Mouse (Mus musculus): ENCODE measurements around the gene Olfr733. TPM values are rescaled to one million over a fixed set of nuclear protein-coding genes. Genes with fewer than 3 reads are reported as not detected.

Gene Olfr733
- total RNA-seq (2021), result not detected
- long read RNA-seq, experiment 1, result 0 reads
- long read RNA-seq, experiment 2, result 0 reads

DNA sequence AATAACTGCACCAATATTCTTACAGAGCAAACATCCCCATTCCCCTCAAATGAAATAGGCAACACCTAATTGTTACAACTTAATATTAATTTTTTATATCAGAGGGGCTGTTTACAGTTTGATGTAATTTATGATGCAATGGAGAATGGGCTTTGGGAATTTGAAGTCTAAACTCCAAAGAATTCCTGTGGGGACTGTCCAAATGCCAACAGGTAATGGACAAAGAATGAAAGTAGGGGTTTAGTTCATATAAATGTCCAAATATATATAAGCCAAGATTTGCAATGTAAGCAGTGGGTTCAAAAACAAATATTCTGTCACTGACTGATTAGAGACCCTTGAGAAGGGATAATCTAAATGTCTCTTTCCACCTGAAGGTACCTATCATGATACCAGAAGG lies at the start of gene Olfr733:
Olfr733 (minus strand) TSS at position 101 of the 400 bp plus-strand sequence.
- DNase-seq (ENCODE audit: low spot score in 2 of 2), result no peak

DNA sequence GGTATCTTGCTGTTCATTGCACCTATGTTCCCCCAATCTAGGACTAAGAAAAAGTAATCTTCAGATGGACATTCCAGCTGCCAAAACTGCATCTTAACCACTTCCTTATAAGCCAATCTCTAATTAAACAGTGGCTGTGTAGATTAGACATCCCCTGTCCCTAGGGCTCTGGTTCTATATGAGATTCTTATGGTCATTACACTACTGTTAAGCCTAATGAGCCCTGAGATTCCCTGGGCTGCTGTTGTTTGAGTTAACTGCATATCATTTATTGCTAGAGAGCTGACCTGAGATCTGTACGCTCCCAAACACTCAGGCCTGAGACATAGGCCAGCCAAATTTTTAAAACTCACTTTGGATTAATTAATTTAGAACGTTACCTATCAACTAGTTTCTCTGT lies 47.5 kb upstream of the Olfr733 start, which contains the start of gene Olfr735:
Olfr735 (minus strand) TSS at position 77 of the 400 bp plus-strand sequence.
- no peak for DNase-seq (ENCODE audit: low spot score in 2 of 2)

DNA sequence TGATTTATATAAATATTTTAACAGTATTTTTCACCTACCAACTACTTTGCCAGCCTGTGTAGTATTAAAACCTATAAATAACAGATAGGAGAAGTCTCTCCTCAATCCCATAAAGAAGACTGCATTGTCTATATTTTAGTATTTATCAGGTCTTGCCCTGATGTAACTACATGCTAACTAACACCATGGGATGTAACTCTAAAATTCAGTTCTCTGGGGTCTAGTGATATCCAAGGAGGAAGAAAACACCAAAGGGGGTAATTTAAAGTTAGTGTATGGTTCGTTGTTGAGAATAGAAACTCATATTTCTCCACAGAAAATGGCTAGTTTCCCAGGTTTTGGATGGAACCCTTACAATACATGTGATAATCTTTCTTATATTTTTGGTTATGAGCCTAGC lies 25.3 kb upstream of the Olfr733 start, which contains the start of gene Olfr734:
Olfr734 (minus strand) TSS at position 101 of the 400 bp plus-strand sequence.
- DNase-seq (ENCODE audit: low spot score in 2 of 2), result no peak

- DNase-seq (ENCODE audit: low spot score in 2 of 2), result no peak
Observed at GRCm38 (mm10) chr14:50284106-50284505, 17.2 kb downstream of the Olfr733 start, which contains the start of gene Olfr732. Gene Olfr732, minus strand, starts transcription at chr14:50284206.

Other genes with a start within 250 kb of the Olfr733 start
- gene Olfr726, start 210.6 kb downstream of the Olfr733 start, total RNA-seq (2021), result not detected
- not detected for gene Olfr727, start 178.3 kb downstream of the Olfr733 start, total RNA-seq (2021)
- gene Olfr728, start 158.8 kb downstream of the Olfr733 start, total RNA-seq (2021), result not detected
- not detected for gene Olfr729, start 148.6 kb downstream of the Olfr733 start, total RNA-seq (2021)
- not detected for gene Olfr730, start 113.3 kb downstream of the Olfr733 start, total RNA-seq (2021)
- gene Olfr731, start 59.7 kb downstream of the Olfr733 start, total RNA-seq (2021), result not detected
- not detected for gene Olfr732, start 17.3 kb downstream of the Olfr733 start, total RNA-seq (2021)
- not detected for gene Olfr734, start 25.2 kb upstream of the Olfr733 start, total RNA-seq (2021)
- gene Olfr735, start 47.4 kb upstream of the Olfr733 start, total RNA-seq (2021), result not detected
- gene Tlr11, start 56.4 kb upstream of the Olfr733 start, total RNA-seq (2021), result under 1 TPM in 1 of 2 experiments, not detected in 1; 0.23 TPM
- not detected for gene Olfr736, start 79.6 kb upstream of the Olfr733 start, total RNA-seq (2021)
- gene Olfr738, start 106.0 kb upstream of the Olfr733 start, total RNA-seq (2021), result not detected
- gene Olfr739, start 117.1 kb upstream of the Olfr733 start, total RNA-seq (2021), result not detected
- gene Olfr740, start 144.0 kb upstream of the Olfr733 start, total RNA-seq (2021), result not detected
- gene Olfr741, start 171.2 kb upstream of the Olfr733 start, total RNA-seq (2021), result not detected
- not detected for gene Olfr742, start 202.1 kb upstream of the Olfr733 start, total RNA-seq (2021)
- not detected for gene Olfr743, start 220.3 kb upstream of the Olfr733 start, total RNA-seq (2021)

Data from adrenal gland, postnatal 4 days (tissue).